Mouse (Mus musculus) ZHBTc4 (cell line): Measurements from ENCODE around the gene Krt15.

ENCODE experiments used
- DNase-seq: peaks from one replicate; pipeline ENCODE4 v3.0.0-alpha.2; 2011; ENCODE audit warnings: low read depth, low spot score

The Krt15 gene

GRCm38 (mm10) chr11:100135731-100136130 is at the start of gene Krt15:
Gene Krt15 (minus strand): TSS chr11:100135928.
- no peak for DNase-seq

GRCm38 (mm10) chr11:100181725-100182124 is 46.0 kb upstream of the Krt15 start:
- no peak for DNase-seq

- DNase-seq, result no peak
Measured at GRCm38 (mm10) chr11:100179260-100179659, 43.5 kb upstream of the Krt15 start.

GRCm38 (mm10) chr11:100178307-100178706 is 42.6 kb upstream of the Krt15 start:
- no peak for DNase-seq

- DNase-seq, result no peak
Measured at GRCm38 (mm10) chr11:100176791-100177190, 41.1 kb upstream of the Krt15 start.

- peak; percentile 85 for DNase-seq
Measured at GRCm38 (mm10) chr11:100168765-100169762, 33.3 kb upstream of the Krt15 start.

GRCm38 (mm10) chr11:100168071-100168470 is 32.3 kb upstream of the Krt15 start:
- DNase-seq, result peak; percentile 18

- DNase-seq, result no peak
Measured at GRCm38 (mm10) chr11:100164392-100164791, 28.7 kb upstream of the Krt15 start.

- no peak for DNase-seq
Measured at GRCm38 (mm10) chr11:100157908-100158477, 22.3 kb upstream of the Krt15 start.

- DNase-seq, result no peak
Measured at GRCm38 (mm10) chr11:100157331-100157730, 21.6 kb upstream of the Krt15 start.

- DNase-seq, result no peak
Measured at GRCm38 (mm10) chr11:100155497-100156255, 19.9 kb upstream of the Krt15 start.

GRCm38 (mm10) chr11:100148615-100149330 is 13.0 kb upstream of the Krt15 start, which contains the start of gene Krt19:
Gene Krt19 (minus strand): TSS chr11:100148665.
- DNase-seq, result peak; percentile 43

- no peak for DNase-seq
Measured at GRCm38 (mm10) chr11:100147566-100148353, 12.0 kb upstream of the Krt15 start.

- peak; percentile 35 for DNase-seq
Measured at GRCm38 (mm10) chr11:100145858-100146560, 10.3 kb upstream of the Krt15 start.

GRCm38 (mm10) chr11:100145104-100145503 is 9.4 kb upstream of the Krt15 start:
- peak; percentile 50 for DNase-seq

GRCm38 (mm10) chr11:100140966-100141365 is 5.2 kb upstream of the Krt15 start:
- no peak for DNase-seq

- no peak for DNase-seq
Measured at GRCm38 (mm10) chr11:100139391-100139790, 3.7 kb upstream of the Krt15 start.

- no peak for DNase-seq
Measured at GRCm38 (mm10) chr11:100138809-100139208, 3.1 kb upstream of the Krt15 start.

GRCm38 (mm10) chr11:100137693-100138092 is 2.0 kb upstream of the Krt15 start:
- DNase-seq, result no peak

GRCm38 (mm10) chr11:100136559-100136958 is 831 bp upstream of the Krt15 start:
- DNase-seq, result peak; percentile 10
